Comparison of ENCODE assay signal across 14 mouse cellular contexts in the genomic region with DNA sequence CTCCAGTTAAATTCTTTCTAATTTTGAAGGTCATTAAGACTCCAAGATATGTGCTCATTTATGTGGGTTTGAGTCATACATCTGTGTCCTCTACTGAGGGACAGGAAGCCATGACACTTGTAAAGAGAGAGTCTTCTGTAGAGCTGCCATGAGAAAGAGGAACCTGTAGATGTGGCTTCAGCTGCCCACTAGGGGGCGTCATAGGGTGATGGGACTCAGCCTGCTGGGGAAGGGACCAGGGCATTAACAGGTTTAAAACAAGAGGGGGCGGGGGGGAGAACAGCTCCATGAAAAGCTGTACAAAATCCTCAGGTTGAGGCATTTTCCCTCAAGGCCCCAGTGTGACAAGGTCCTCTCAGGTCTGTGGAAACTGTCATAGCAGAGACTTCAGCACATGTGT.
DNase-seq lines count a peak whose midpoint lies in the region; ATAC-seq and TF ChIP-seq lines count a peak whose summit lies in the region.
"Had no signal": no experiment of that assay in that cellular context is flagged by ENCODE, and none has a peak within 500 bp of the region (broad histone marks: within the 10 kb centered on the region; RNA-seq: fewer than 3 reads in every experiment).

No protein-coding gene starts in this region.

- no peak overlapping the region for H3K4me3 ChIP-seq in lung, embryonic 14.5 days (ENCODE audit: low read depth, low read length)
- H3K4me3 ChIP-seq in E14TG2a.4 (replicated peaks; ENCODE audit: low read length) (no peak overlapping the region), MEL (ENCODE audit: control insufficient read depth in 1 of 2, insufficient read depth in 1 of 2, low read depth in 2 of 2, low read length in 2 of 2) (no peak overlapping the region)
- no peak overlapping the region for H3K4me3 ChIP-seq in hindbrain, postnatal 0 days (ENCODE audit: low read length)
- H3K4me3 ChIP-seq: forebrain, embryonic 15.5 days; hindbrain, embryonic 15.5 days; limb, embryonic 12.5 days; midbrain, embryonic 12.5 days had no signal

- no peaks in the 10 kb centered on the region for H3K27me3 ChIP-seq in lung, embryonic 14.5 days (ENCODE audit: insufficient read depth, low read length)
- H3K27me3 ChIP-seq in E14TG2a.4 (ENCODE audit: insufficient read depth, low read length) (peaks cover 3% of the 10 kb centered on the region), MEL (ENCODE audit: control insufficient read depth in 1 of 2, insufficient read depth in 2 of 2, low read length in 2 of 2) (peaks cover 10 to 23% of the 10 kb centered on the region in 2 experiments)
- H3K27me3 ChIP-seq in hindbrain, postnatal 0 days (ENCODE audit: insufficient read depth, low read length), result no peaks in the 10 kb centered on the region
- H3K27me3 ChIP-seq: forebrain, embryonic 15.5 days; hindbrain, embryonic 15.5 days; midbrain, embryonic 12.5 days had no signal

- H3K4me1 ChIP-seq in lung, embryonic 14.5 days (ENCODE audit: insufficient read depth), result 0 out of 2 replicates have a peak, but pooled peaks cover 2% of the 10 kb centered on the region
- H3K4me1 ChIP-seq in E14TG2a.4 (replicated peaks; ENCODE audit: low read depth, low read length) (no peaks in the 10 kb centered on the region), MEL (ENCODE audit: control insufficient read depth in 1 of 2, insufficient read depth in 2 of 2, low read length in 2 of 2) (no peaks in the 10 kb centered on the region)
- H3K4me1 ChIP-seq in hindbrain, postnatal 0 days (ENCODE audit: insufficient read depth, low read length), result no peaks in the 10 kb centered on the region
- H3K4me1 ChIP-seq: forebrain, embryonic 15.5 days; hindbrain, embryonic 15.5 days; limb, embryonic 12.5 days; midbrain, embryonic 12.5 days had no signal

- DNase-seq in lung, embryonic 14.5 days, result no peak
- DNase-seq in lung, postnatal 10 days, result no peak
- peak; percentile 47 for DNase-seq in MEL (ENCODE audit: low read depth, low spot score)
- no peak for DNase-seq in hindbrain, postnatal 0 days (ENCODE audit: low spot score)
- no peak for DNase-seq in left cerebral cortex, adult 11 months (ENCODE audit: low spot score)
- DNase-seq: adrenal gland, adult 8-10 months; gastrocnemius, postnatal 25 days; lung, postnatal 14 days had no signal

- H3K36me3 ChIP-seq in lung, embryonic 14.5 days (ENCODE audit: insufficient read depth), result no peaks in the 10 kb centered on the region
- H3K36me3 ChIP-seq in E14TG2a.4 (ENCODE audit: insufficient read depth, low read length) (no peaks in the 10 kb centered on the region), MEL (ENCODE audit: control insufficient read depth in 1 of 2, insufficient read depth in 2 of 2, low read length in 2 of 2) (no peaks in the 10 kb centered on the region)
- H3K36me3 ChIP-seq in hindbrain, postnatal 0 days (ENCODE audit: insufficient read depth, low read length), result no peaks in the 10 kb centered on the region
- H3K36me3 ChIP-seq: forebrain, embryonic 15.5 days; hindbrain, embryonic 15.5 days; limb, embryonic 12.5 days; midbrain, embryonic 12.5 days had no signal

- no peak overlapping the region for H3K9ac ChIP-seq in lung, embryonic 14.5 days
- H3K9ac ChIP-seq in MEL (ENCODE audit: control insufficient read depth, low read depth, low read length, poor library complexity, severe bottlenecking), result no peak overlapping the region
- no peak overlapping the region for H3K9ac ChIP-seq in hindbrain, postnatal 0 days (replicated peaks; ENCODE audit: low read length)
- H3K9ac ChIP-seq: forebrain, embryonic 15.5 days; hindbrain, embryonic 15.5 days; limb, embryonic 12.5 days; midbrain, embryonic 12.5 days had no signal

- H3K79me2 ChIP-seq in MEL (ENCODE audit: control insufficient read depth, insufficient read depth, low read length, poor library complexity), result no peaks in the 10 kb centered on the region

- ATAC-seq in lung, embryonic 14.5 days (ENCODE audit: insufficient read depth), result no peak
- peak; percentile 39; the same call in 1 of the 2 replicates for ATAC-seq in megakaryocyte progenitor cell, adult 5-6 weeks (replicated peaks; ENCODE audit: poor library complexity)
- no peak for ATAC-seq in hindbrain, postnatal 0 days
- ATAC-seq: forebrain, embryonic 15.5 days had no signal

- WGBS in lung, embryonic 14.5 days, result 50% methylated on average over 2 of the region's 2 CpGs
- WGBS in hindbrain, postnatal 0 days, result 41% methylated on average over 2 of the region's 2 CpGs

- no peak; the same call in 1 of the 2 replicates for TF ChIP-seq RAD21 in MEL (IDR thresholded peaks at IDR 0.05; ENCODE audit: low read depth, low read length)

- H3K9me3 ChIP-seq in lung, embryonic 14.5 days (ENCODE audit: low read depth, low read length), result no peaks in the 10 kb centered on the region
- no peaks in the 10 kb centered on the region for H3K9me3 ChIP-seq in E14TG2a.4 (ENCODE audit: low read length)
- H3K9me3 ChIP-seq in MEL (replicated peaks; ENCODE audit: insufficient read depth, low read length), result no peaks in the 10 kb centered on the region
- no peaks in the 10 kb centered on the region for H3K9me3 ChIP-seq in hindbrain, postnatal 0 days (ENCODE audit: low read length)
- H3K9me3 ChIP-seq: forebrain, embryonic 15.5 days; hindbrain, embryonic 15.5 days; limb, embryonic 12.5 days; midbrain, embryonic 12.5 days had no signal

- TF ChIP-seq POLR2A in MEL (IDR thresholded peaks at IDR 0.05; ENCODE audit: control insufficient read depth in 1 of 2, insufficient read depth in 1 of 2, low read depth in 1 of 2, low read length in 2 of 2, poor library complexity in 1 of 2), result no peak

- H3K27ac ChIP-seq in lung, embryonic 14.5 days (ENCODE audit: low read depth), result no peak overlapping the region
- H3K27ac ChIP-seq in MEL (ENCODE audit: control insufficient read depth, low read depth, low read length), result no peak overlapping the region
- H3K27ac ChIP-seq in hindbrain, postnatal 0 days, result no peak overlapping the region
- H3K27ac ChIP-seq: forebrain, embryonic 15.5 days; hindbrain, embryonic 15.5 days; limb, embryonic 12.5 days; midbrain, embryonic 12.5 days had no signal

- H3K4me2 ChIP-seq in lung, embryonic 14.5 days, result no peak overlapping the region
- no peak overlapping the region for H3K4me2 ChIP-seq in hindbrain, postnatal 0 days (ENCODE audit: low read depth, low read length)
- H3K4me2 ChIP-seq: forebrain, embryonic 15.5 days; hindbrain, embryonic 15.5 days; limb, embryonic 12.5 days; midbrain, embryonic 12.5 days had no signal

- peak; percentile 17; the same call in 1 of the 2 replicates for TF ChIP-seq CTCF in lung, embryonic 14.5 days (IDR thresholded peaks at IDR 0.05; ENCODE audit: low read depth)
- TF ChIP-seq CTCF in E14TG2a.4 (conservative IDR thresholded peaks at IDR 0.05; ENCODE audit: low read length) (peak; percentile 48), MEL (IDR thresholded peaks at IDR 0.05 in 2 of 3, conservative IDR thresholded peaks at IDR 0.05 in 1 of 3; ENCODE audit: control insufficient read depth in 1 of 3, insufficient read depth in 1 of 3, low read depth in 2 of 3, low read length in 3 of 3, poor library complexity in 1 of 3, severe bottlenecking in 1 of 3) (peak; percentile 62 to 65 (median 63))
- TF ChIP-seq CTCF in hindbrain, postnatal 0 days (IDR thresholded peaks at IDR 0.05; ENCODE audit: low read depth), result no peak; the same call in 1 of the 2 replicates

- TF ChIP-seq EP300 in MEL (IDR thresholded peaks at IDR 0.05; ENCODE audit: low read depth in 1 of 2, low read length in 2 of 2), result no peak

TF ChIP-seq in MEL, 35 proteins besides CTCF, POLR2A, EP300 and RAD21:
- TF ChIP-seq SMC3 (IDR thresholded peaks at IDR 0.05; ENCODE audit: low read depth, low read length) (peak; percentile 32; the same call in 1 of the 2 replicates), SIN3A (IDR thresholded peaks at IDR 0.05; ENCODE audit: low read length) (no peak)
